Mouse (Mus musculus) right cerebral cortex, adult 2 months (tissue): ENCODE measurements around the gene Lrrc29.
A peak's percentile ranks its signal among the peaks of the same experiment; 100 is the strongest.

Experiments
- DNase-seq, 2 experiments: peaks; one replicate each; pipeline ENCODE4 v3.0.0; 2021 to 2022; ENCODE audit warnings: low spot score in 2 of 2

Gene Lrrc29

GRCm38 (mm10) chr8:105343791-105344574, 17.9 kb upstream of the Lrrc29 start:
- DNase-seq: no peak

- DNase-seq: no peak
These were observed 16.7 kb upstream of the Lrrc29 start for GRCm38 (mm10) chr8:105342768-105343167.

- no peak for DNase-seq
These were observed 15.3 kb upstream of the Lrrc29 start for GRCm38 (mm10) chr8:105341399-105341798.

DNA sequence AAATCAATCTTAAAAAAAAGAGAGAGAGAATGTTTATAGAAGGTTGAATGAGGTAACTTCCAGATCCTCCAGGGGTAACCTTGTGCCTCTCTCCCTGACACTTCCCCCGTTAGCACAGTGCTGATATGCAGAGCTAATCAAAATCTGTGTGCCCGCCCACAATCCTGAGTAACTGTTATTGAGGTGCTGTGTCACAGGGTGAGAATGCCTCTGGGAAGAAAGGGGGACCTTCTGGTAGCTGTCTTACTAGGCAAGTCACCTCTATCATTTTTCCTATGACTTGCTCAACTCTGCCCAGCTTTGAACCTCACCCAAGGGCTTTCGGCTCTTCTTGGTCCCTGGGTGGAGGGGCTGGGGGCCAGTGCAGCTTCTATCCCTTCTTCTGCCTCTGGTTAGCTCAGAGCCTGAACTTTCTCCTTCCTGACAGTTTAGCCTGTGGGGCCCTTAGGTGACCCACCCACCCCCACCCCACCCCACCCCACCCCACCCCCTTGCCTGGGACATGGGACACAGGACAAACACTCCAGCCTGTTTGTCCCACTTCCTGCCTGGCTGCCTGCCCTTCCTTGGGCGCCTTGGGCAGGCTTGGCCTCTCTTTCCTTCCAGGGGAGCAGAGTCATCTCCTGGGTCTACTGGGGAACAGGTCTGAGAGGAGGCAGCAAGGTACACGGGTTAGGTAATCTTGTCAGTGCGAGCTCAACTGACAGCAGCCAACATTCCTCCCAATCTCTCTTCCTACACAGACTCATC, 14.0 kb upstream of the Lrrc29 start:
- no peak for DNase-seq

- no peak for DNase-seq
These were observed 12.9 kb upstream of the Lrrc29 start for GRCm38 (mm10) chr8:105338992-105339391.

- DNase-seq: no peak
These were observed 10.5 kb upstream of the Lrrc29 start for GRCm38 (mm10) chr8:105336373-105337130.

- DNase-seq: no peak
These were observed 6.4 kb upstream of the Lrrc29 start for GRCm38 (mm10) chr8:105332523-105332922.

DNA sequence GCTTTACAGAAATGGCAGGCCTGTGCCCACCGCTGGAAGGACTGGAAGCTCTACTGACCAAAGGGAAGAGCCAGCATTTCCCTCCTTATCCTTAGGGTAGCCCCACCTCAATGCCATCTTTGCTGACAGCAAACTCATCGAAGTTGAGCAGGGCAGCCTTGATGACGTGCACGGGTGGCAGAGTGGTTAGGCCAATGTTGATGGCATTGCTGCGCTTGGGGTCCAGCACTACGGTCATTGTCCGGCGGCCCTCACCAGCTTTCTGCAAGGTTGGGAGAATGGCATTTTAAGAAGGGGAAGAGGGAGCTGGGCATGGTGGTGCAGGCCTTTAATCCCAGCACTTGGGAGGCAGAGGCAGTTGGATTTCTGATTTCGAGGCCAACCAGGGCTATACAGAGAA, 5.9 kb upstream of the Lrrc29 start:
- no peak for DNase-seq

GRCm38 (mm10) chr8:105331469-105331868, 5.4 kb upstream of the Lrrc29 start:
- no peak for DNase-seq

DNA sequence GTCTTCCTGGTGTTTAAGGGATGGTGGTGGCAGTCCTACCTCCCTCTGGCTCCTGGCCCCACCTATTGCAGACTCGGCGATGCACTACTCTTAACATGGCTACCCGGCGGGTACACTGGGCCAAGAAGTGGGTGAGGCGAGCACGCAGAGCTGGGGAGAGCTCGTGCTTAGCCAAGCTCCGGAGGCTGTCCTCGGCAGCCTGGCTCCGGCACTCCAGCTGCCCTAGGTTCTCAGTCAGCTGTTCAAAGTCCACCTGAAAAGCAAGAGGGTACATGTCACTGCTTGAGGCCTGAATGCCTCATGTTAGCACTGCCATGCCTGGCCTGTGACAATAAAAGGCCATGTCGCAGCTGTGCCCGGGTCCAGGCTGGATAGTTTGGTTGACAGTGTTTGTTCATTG, 4.2 kb upstream of the Lrrc29 start:
- DNase-seq: no peak

- DNase-seq: no peak
These were observed 890 bp upstream of the Lrrc29 start for GRCm38 (mm10) chr8:105326968-105327367.

DNA sequence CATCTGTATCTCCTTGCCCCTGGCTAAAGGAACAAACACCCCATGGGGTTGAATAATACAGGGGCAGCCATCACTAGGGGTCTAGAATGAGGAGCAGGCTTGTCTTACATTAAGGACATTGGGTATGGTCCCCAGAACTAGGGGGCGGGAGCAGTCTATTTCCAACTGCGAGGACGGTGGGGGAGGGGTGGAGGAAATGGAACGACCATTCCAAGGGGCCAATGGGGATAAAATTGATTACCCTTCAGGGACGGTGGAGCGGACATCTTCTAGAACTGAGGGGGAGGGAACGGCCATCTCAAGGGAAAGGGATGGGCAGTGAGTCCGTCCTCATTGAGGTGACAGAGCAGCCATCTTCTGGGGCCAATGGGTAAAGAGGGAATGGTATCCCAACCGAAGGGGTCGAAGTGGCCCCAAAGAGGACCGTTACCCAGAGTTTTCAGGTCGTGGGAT, 411 bp downstream of the Lrrc29 start:
- DNase-seq: peak in 1 of 2 experiments; percentile 16

GRCm38 (mm10) chr8:105323183-105323582, 2.9 kb downstream of the Lrrc29 start:
- no peak for DNase-seq

DNA sequence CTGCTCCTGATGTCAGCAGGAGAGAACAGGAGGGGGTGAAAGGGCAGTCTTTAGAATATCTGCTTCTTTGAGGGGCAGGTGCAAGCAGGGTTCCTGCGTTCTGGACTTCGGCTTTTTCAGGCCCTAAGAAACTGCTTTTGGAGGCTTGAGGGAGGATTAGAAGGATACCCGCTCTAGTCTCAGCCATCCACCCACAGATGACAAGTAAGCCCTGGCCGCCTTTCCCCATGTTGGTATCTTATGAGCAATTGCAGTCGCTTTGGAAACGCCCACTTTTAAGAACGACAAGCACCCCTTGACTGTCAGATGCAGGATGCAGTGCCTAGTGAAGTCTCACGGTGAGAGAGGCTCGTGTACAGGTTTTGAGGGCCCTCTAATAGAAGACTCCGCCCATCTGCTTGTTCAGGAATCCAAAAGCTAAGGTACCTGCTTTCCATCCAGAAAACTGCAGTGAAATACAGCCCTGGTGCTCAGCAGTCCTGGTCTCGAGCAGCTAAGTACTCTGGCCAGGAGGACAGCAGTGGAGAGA, 7.4 kb downstream of the Lrrc29 start:
- no peak for DNase-seq

DNA sequence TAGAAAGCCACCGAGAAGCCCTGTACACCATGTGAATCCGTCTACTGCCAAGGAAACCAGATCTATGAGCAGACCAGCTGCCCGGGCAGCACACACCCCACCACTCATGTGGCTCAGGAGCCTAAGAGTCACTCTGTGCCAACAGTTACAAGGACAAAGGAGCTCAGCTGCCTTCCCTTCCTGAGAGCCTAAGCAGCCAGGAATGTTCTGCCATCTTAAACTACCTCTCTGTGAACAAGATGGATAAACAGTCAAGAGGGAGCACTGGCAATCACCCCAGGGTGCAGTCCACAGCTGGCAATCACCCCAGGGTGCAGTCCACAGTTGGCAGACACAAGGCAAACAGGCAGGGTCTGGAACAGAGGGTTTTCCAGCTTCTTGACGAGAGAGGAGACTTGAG, 8.1 kb downstream of the Lrrc29 start:
- no peak for DNase-seq

DNA sequence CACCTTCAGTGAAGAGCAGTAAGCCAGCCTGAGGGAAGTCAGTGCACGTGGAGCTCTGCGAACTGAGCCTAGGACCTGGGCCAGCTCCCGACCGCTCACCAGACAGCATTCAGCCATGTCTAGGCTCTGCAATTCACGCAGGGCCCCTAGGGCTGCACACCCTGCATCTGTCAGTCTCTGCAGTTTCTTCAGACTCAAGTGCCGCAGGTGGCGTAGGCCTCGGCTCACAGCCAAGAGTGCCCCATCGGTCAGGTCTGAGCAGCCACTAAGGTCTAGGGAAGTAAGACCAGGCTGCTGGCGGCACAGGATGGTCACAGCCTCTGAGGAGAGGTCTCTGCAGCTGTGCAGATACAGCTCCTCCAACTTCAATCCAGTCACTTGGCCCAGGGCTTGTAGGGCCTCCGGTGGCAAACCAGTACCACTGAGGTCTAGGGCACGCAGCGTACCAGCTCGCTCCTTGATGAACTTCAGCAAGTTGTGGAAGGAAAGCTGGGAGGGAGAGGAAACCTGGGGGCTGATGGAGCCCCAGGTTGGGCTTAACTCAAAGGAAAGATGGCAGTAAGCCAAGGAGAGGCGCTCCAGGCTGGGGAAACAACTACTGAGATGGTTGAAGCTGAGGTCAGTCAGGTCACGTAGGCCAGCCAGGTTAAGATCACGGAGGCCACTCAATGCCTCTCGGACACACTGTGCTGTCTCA, 10.9 kb downstream of the Lrrc29 start:
- DNase-seq: no peak

DNA sequence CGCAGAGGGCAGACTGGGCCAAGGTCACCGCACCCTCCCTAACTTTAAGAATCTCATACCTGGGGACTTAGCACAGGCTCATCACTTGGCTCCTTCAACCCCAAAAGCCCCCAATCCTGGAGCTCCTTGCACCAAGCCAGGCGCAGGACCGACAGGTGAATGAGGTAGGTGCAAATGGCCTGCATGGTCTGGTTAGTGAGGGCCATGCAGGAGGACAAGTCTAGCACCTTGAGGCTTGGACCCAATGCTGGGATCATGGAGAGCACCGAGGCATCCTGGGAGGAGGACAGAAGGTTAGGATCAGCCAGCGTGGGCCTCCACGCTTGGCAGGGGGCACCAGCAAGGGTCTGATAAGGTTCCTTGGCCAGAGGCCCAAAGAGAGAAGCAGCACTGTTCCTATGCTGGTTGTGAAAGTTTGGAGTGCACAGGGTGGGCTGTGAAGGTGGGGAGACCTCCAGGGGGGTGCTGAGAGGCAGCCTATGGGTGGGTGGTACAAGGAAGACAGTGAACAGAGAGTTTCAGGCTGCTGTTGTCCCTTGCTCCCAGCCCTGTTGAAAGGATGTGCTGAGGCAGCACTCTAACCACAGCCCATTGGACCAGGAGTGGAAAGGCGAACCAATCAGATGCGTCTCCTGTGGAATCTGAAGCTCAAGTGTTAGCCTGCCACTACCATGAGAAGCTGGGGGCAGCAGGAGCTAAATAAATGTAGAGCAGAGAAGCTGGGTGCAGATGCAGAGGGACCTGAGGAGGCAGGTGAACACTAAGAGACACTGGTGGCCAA, 12.3 kb downstream of the Lrrc29 start:
- no peak for DNase-seq

GRCm38 (mm10) chr8:105312891-105313481, 13.1 kb downstream of the Lrrc29 start:
- DNase-seq: no peak

DNA sequence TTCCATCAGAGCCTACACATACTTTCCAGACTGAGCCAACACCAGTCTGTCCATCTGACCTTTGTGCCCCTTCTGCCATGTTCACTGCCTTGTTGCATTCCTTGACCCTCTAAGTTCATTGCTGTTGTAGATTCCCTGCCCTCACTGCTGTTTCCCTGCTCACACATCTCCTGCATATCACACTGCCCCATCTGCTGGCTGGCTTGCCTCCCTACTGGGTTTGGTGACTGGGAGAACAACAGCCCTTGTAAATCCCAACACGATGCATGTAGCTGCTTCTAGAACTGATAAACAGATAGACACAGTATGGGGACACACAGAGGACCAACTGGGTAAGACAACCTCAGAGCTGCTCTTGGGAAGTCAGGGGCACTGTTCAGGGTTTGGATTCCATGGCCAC, 14.4 kb downstream of the Lrrc29 start:
- no peak for DNase-seq

GRCm38 (mm10) chr8:105310118-105310517, 16.0 kb downstream of the Lrrc29 start:
- no peak for DNase-seq
